8 mouse cellular contexts compared by ENCODE assay signal in genomic region chr5:143561544-143562185, GRCm38 (mm10). TPM values are rescaled to one million over a fixed set of nuclear protein-coding genes. Genes with fewer than 3 reads are reported as not detected.
A peak's percentile ranks its signal among the peaks of the same experiment; 100 is the strongest.
DNase-seq lines count a peak whose midpoint lies in the region; ATAC-seq lines count a peak whose summit lies in the region.

No protein-coding gene starts in this region.

- no peak overlapping the region for H3K9ac ChIP-seq in lung, embryonic 15.5 days
- peak overlapping the region; percentile 54; the same call in 1 of the 2 replicates for H3K9ac ChIP-seq in heart, embryonic 12.5 days

- no peak overlapping the region for H3K4me3 ChIP-seq in lung, embryonic 15.5 days
- H3K4me3 ChIP-seq in heart, embryonic 12.5 days = no peak overlapping the region

- no peak overlapping the region for H3K4me2 ChIP-seq in lung, embryonic 15.5 days
- H3K4me2 ChIP-seq in heart, embryonic 12.5 days = peak overlapping the region; percentile 36

- WGBS in lung, embryonic 15.5 days = 85% methylated on average over 14 of the region's 14 CpGs
- 56% methylated on average over 14 of the region's 14 CpGs for WGBS in heart, embryonic 12.5 days

- no peaks in the 10 kb centered on the region for H3K36me3 ChIP-seq in lung, embryonic 15.5 days
- H3K36me3 ChIP-seq in heart, embryonic 12.5 days = peaks cover 9% of the 10 kb centered on the region

- peak; percentile 37; the same call in 1 of the 2 replicates for ATAC-seq in lung, embryonic 15.5 days (ENCODE audit: borderline replicate concordance, extremely low read depth, low FRiP score, low TSS enrichment)
- ATAC-seq in heart, embryonic 12.5 days (ENCODE audit: insufficient number of reproducible peaks, low FRiP score) = peak; percentile 77
- peak; percentile 70 for ATAC-seq in megakaryocyte, adult 5-6 weeks (ENCODE audit: poor library complexity, severe bottlenecking)

- no peak for DNase-seq in lung, postnatal 10 days
- peak; percentile 86 for DNase-seq in c-Kit-positive CD71-positive TER-119-positive erythroid progenitor cells, embryonic 14.5 days (ENCODE audit: low spot score)
- no peak for DNase-seq in T-cell, adult 2 months (ENCODE audit: low spot score)
- DNase-seq in thymus, adult 18-20 months = no peak
- DNase-seq in kidney, postnatal 4 days = no peak

- H3K4me1 ChIP-seq in lung, embryonic 15.5 days = no peaks in the 10 kb centered on the region
- peaks cover 54% of the 10 kb centered on the region for H3K4me1 ChIP-seq in heart, embryonic 12.5 days (replicated peaks)

- no peak overlapping the region for H3K27ac ChIP-seq in lung, embryonic 15.5 days
- peak overlapping the region; percentile 89 for H3K27ac ChIP-seq in heart, embryonic 12.5 days (ENCODE audit: poor library complexity, severe bottlenecking)

- H3K9me3 ChIP-seq in lung, embryonic 15.5 days = no peaks in the 10 kb centered on the region
- H3K9me3 ChIP-seq in heart, embryonic 12.5 days (replicated peaks) = no peaks in the 10 kb centered on the region

- H3K27me3 ChIP-seq in lung, embryonic 15.5 days = no peaks in the 10 kb centered on the region
- H3K27me3 ChIP-seq in heart, embryonic 12.5 days (replicated peaks) = no peaks in the 10 kb centered on the region

RNA-seq across cellular contexts. Expression of gene Rac1, which starts 33.8 kb away (rescaled TPM):
- polyA plus RNA-seq in lung, embryonic 15.5 days (2015; fragmentation: Nextera tagmentation; extraction: Ambion mirVana) = 492 and 506 TPM in 2 replicates
- polyA plus RNA-seq in heart, embryonic 12.5 days (2016; fragmentation: Nextera tagmentation; extraction: Ambion mirVana) = 401 and 418 TPM in 2 replicates
- 1,230 and 1,275 TPM in 2 replicates for total RNA-seq in megakaryocyte, adult 5-6 weeks (2015)
- total RNA-seq in megakaryocyte, adult 5-6 weeks (2017) = 215 and 239 TPM in 2 replicates
